Mouse (Mus musculus) heart, adult 2 months (tissue): ENCODE data around the gene Csf2rb2.

ENCODE experiments used
- CTCF ChIP-seq: fragments of 200-600 bp; IDR thresholded peaks from 2 replicates; pipeline ENCODE4 v1.8.1; 2022; ENCODE audit warnings: antibody characterized with exemption, mild to moderate bottlenecking, moderate library complexity
- EP300 ChIP-seq: fragments of 200-500 bp; IDR thresholded peaks from 2 replicates; pipeline ENCODE4 v1.6.1; 2011; ENCODE audit warnings: low read depth, low read length, control low read depth; ENCODE audit not compliant: insufficient read depth
- POLR2A ChIP-seq: fragments of 200-500 bp; IDR thresholded peaks from 2 replicates; pipeline ENCODE4 v1.6.1; 2011; ENCODE audit warnings: mild to moderate bottlenecking, low read depth, low read length, control low read depth; ENCODE audit not compliant: insufficient read depth

DNA sequence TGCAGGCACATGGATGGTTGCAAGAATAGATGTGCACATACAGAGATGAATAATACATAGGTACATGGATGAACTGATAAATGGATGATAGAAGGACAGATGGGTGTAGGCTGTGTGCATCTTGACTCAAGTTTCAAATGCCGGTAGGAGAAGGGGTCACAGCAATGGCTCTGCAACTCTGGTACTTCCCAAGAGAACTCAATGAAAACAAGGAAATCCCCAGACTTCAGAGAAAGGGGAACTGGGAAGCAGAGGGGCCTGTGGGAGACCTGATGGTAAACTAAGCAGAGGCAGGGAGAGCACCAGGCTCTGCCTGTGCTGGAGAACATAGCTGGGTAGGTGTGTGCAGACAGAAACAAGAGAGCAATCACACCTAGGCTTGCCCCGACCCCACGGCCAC, 28.9 kb upstream of the Csf2rb2 start:
- TF ChIP-seq POLR2A = no peak
- no peak for TF ChIP-seq CTCF
- no peak for TF ChIP-seq EP300
